Mouse (Mus musculus) mouse embryonic stem cell (cell line): ENCODE measurements around the gene Tbc1d8.

Source experiments
- in situ Hi-C, 2 experiments: fragments of 300-500 bp; cut with MboI; formaldehyde crosslinking; loops; 1 replicate in 1 of 2; 3 replicates in 1 of 2; pipeline ENCODE4 v1.14.3; 2019 to 2020; ENCODE audit warnings: low sequenced_read_pairs in 2 of 2, low pct_unique_long_range_greater_than_20kb in 1 of 2, mixed read lengths in 1 of 2; ENCODE audit not compliant: unreplicated experiment in 1 of 2

The Tbc1d8 gene

GRCm38 (mm10) chr1:39418852-39419251 lies 59.7 kb downstream of the Tbc1d8 start:
- in situ Hi-C loops: no loop called here

DNA sequence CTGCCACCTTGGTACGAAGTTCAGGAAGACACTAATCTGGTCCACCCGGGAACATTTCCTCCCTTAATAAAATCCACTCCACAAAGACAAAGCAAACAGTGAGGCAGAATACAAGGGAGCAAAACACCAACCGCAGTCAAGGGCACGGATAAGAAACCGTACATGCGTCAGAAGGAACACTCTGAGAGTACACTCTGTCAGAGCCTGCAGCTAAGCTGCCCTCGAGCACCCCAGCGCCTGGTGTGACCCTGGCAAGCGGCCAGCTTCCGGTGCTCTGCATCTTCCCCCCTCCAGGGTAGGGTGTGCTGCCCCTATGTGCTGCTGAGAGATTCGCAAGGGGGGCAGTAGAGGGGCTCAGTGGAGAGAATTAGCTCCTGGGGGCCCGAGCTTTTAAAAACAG lies 60.7 kb downstream of the Tbc1d8 start:
- in situ Hi-C loops: no loop called here

GRCm38 (mm10) chr1:39410085-39410821 lies 68.3 kb downstream of the Tbc1d8 start:
- in situ Hi-C loops: no loop called here

DNA sequence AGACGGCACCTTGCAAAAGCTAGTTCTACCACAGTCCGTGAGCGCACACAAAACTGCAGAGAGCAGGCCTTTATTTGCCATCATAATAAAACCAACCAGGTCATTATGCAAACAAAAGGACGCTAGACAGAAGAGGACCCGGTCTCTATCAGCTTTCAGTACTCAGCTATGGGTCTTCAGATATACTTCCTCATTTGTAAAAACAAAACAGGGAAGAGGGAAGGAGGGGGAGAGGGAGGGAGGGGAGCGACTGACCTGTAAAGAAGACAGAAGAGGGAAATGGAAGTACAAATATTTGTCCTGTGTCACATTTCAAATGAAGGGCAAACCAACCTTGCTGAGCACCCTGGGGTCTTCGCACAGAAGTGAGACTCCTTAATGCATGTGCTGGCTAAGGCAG lies 69.9 kb downstream of the Tbc1d8 start:
- in situ Hi-C loops: loop anchor here in 1 of 2 experiments (10.0 kb wide), 1 partner anchor 86 kb away; no protein-coding TSS in a partner anchor

DNA sequence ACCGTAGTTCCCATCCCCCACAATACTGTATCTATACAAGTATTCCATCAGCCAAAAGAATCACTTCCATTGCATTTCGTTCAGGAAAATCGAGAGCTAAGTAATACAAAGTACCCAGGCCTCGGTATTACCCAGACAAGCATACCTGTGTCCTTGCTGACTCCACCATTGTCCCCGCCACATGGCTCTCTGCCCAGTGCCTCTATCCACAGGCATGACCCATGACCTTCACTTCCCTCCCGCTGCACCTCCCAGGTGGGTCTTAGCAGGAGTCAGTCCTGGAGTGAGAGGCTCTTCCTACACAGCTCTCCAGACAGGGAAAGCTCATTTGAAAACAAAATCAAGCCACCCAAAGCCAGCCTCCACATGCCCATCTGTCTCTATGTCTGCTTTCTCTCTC lies 70.4 kb downstream of the Tbc1d8 start:
- in situ Hi-C loops: loop anchor here in 1 of 2 experiments (10.0 kb wide), 1 partner anchor 87 kb away; no protein-coding TSS in a partner anchor

DNA sequence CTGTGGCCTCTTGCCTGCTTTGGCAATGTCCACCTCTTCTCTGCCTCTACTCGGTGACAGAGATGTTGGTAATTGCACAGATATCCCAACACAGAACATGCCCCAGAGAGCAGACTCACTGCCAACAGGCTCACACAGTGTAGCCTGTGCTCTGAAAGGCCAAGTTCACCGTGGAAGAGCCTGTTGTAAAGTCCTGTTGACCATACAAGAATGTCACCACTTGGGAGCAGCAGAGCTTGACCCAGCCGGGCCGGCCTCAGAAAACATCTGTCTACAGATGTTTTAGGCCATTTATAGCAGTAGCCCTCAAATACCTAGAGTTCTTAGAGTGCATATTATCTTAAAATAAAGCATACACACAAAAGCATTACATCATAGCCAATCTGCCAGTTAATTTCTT lies 71.4 kb downstream of the Tbc1d8 start:
- in situ Hi-C loops: loop anchor here in 1 of 2 experiments (10.0 kb wide), 1 partner anchor 88 kb away; no protein-coding TSS in a partner anchor

GRCm38 (mm10) chr1:39400173-39400572 lies 78.4 kb downstream of the Tbc1d8 start:
- in situ Hi-C loops: loop anchor here in 1 of 2 experiments (10.0 kb wide), 1 partner anchor 95 kb away; no protein-coding TSS in a partner anchor

- in situ Hi-C loops: loop anchor here in 1 of 2 experiments (10.0 kb wide), 1 partner anchor 126 kb away; no protein-coding TSS in a partner anchor
Measured at GRCm38 (mm10) chr1:39399228-39399627, 79.3 kb downstream of the Tbc1d8 start.

DNA sequence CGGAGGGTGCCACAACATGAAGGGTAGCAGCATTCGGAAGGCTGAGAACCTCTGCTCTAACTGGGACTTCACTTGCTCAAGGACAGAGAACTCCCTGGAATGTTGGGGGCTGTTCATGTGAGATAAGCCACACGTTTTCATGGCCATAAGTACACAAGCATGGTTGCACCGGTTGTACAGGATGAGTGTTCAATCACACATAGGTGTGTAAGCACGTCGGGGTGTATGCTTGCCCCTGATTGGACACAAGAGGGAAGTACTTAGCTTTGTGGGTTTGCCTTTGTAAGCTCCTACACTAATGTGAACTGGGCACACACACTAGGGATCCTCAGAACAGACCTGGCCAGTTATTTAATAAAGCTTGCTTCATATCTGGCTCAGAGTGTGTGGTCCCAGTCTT lies 80.3 kb downstream of the Tbc1d8 start:
- in situ Hi-C loops: loop anchor here in 1 of 2 experiments (10.0 kb wide), 1 partner anchor 127 kb away; no protein-coding TSS in a partner anchor

DNA sequence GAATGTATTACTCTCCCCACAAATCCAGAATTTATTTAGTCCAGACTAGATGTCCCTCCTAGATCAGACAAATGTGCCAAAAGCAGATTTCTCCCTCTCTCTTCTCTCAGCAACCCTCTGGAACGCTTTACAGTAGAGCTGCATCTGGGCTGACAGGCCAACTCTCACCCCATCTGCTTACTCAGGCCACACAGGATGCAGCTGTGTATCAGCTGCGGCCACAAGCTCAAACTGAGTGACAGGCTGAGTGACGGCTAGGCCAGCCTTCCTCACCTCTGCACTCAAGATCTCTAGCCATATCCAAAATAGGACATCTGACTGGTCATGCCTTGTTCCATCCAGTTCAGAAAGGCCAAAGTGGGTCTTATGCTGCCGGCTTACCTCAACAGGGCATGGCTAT lies 82.2 kb downstream of the Tbc1d8 start:
- in situ Hi-C loops: loop anchor here in 1 of 2 experiments (10.0 kb wide), 1 partner anchor 128 kb away; no protein-coding TSS in a partner anchor

GRCm38 (mm10) chr1:39394650-39395049 lies 83.9 kb downstream of the Tbc1d8 start:
- in situ Hi-C loops: loop anchor here in 1 of 2 experiments (10.0 kb wide), 1 partner anchor 130 kb away; no protein-coding TSS in a partner anchor

DNA sequence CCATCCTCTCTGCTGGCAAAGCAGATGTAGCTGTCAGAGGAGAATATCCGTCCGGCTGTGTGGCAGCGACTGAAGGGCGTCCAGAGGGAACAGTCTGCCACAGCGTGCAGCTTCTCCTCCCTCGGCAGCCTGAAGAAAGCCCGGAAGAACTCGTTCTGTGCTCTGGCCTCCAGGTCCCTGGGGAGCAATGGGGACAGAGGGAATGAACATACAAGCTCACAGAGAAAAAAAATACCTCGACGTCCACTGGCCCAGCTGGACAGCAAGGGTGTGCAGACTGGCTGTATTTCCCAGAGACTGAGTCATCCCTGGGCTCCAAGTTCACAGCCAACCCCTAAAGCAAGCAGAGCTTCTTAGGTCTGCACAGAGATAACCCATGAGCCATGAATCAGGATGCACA lies 84.5 kb downstream of the Tbc1d8 start:
- in situ Hi-C loops: loop anchor here in 1 of 2 experiments (10.0 kb wide), 1 partner anchor 131 kb away; no protein-coding TSS in a partner anchor

GRCm38 (mm10) chr1:39393217-39393867 lies 85.2 kb downstream of the Tbc1d8 start:
- in situ Hi-C loops: loop anchor here in 1 of 2 experiments (10.0 kb wide), 1 partner anchor 131 kb away; no protein-coding TSS in a partner anchor

GRCm38 (mm10) chr1:39392189-39392588 lies 86.4 kb downstream of the Tbc1d8 start:
- in situ Hi-C loops: loop anchor here in 1 of 2 experiments (10.0 kb wide), 1 partner anchor 133 kb away; no protein-coding TSS in a partner anchor

- in situ Hi-C loops: loop anchor here in 1 of 2 experiments (10.0 kb wide), 1 partner anchor 133 kb away; no protein-coding TSS in a partner anchor
Measured at GRCm38 (mm10) chr1:39391652-39392051, 86.9 kb downstream of the Tbc1d8 start.

GRCm38 (mm10) chr1:39389338-39389737 lies 89.2 kb downstream of the Tbc1d8 start:
- in situ Hi-C loops: loop anchor here in 1 of 2 experiments (10.0 kb wide), 1 partner anchor 105 kb away; no protein-coding TSS in a partner anchor

- in situ Hi-C loops: loop anchor here in 1 of 2 experiments (10.0 kb wide), 1 partner anchor 107 kb away; no protein-coding TSS in a partner anchor
Measured at GRCm38 (mm10) chr1:39388163-39388562, 90.4 kb downstream of the Tbc1d8 start.

DNA sequence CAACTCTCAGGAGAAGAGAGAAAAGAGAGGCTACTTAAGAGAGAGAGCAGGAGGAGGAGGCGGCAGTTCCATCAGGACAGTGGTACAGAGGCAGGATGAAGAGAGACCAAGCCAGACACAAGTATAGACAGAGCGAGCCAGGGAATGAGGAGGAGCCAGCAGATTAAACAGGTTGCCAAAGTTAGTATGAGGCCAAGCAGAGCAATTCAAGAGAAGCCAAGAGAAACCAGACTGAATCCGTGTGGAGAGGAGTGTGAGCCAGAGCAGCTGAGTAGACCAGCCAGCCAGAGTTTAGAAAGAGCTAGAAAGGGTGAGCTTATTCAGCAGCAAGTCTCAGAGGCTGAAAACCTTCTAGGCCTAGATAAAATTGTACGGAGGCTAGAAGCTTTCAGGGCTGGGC lies 91.1 kb downstream of the Tbc1d8 start:
- in situ Hi-C loops: loop anchor here in 1 of 2 experiments (10.0 kb wide), 1 partner anchor 107 kb away; no protein-coding TSS in a partner anchor

DNA sequence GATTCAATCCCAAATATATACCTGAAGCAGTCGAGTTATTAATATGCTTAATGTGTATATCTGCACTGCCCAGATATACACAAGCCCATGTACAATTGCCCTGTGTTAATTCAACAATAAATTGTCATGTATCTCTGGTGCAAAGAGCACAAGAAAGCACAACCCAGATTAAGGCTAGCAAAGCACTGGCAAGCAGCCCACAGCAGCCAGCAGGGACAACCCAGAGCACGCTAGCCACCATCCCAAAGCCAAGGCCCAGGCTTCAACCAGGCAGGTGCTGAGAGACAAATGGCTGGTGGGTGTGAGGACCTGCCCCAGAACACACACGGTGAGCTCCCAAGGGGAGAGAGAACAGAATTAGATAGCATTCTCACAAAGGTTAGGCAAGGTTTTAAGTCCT lies 92.1 kb downstream of the Tbc1d8 start:
- in situ Hi-C loops: loop anchor here in 1 of 2 experiments (10.0 kb wide), 1 partner anchor 108 kb away; no protein-coding TSS in a partner anchor
